Mouse (Mus musculus) erythroblast, embryonic 14.5 days (primary cell): ENCODE results near the gene Tmprss12. TPM values are rescaled to one million over a fixed set of nuclear protein-coding genes. Genes with fewer than 3 reads are reported as not detected.
"Not testable (repeated sequence)": the region's sequence is repeated elsewhere in the genome, so short reads cannot be mapped to it uniquely, and the experiment has no call there.

Source experiments
- H3K27me3 ChIP-seq: 2 replicates; pipeline ENCODE4 v1.6.1; 2012; ENCODE audit warnings: inconsistent platforms; ENCODE audit not compliant: control insufficient read depth
- H3K36me3 ChIP-seq: 2 replicates; pipeline ENCODE4 v1.6.1; 2012; ENCODE audit warnings: mild to moderate bottlenecking, inconsistent platforms; ENCODE audit not compliant: control insufficient read depth
- H3K4me1 ChIP-seq: 2 replicates; pipeline ENCODE4 v1.6.1; 2012; ENCODE audit warnings: inconsistent platforms; ENCODE audit not compliant: control insufficient read depth
- H3K4me3 ChIP-seq: replicated peaks from 2 replicates; pipeline ENCODE3; 2012; ENCODE audit warnings: moderate library complexity, mild to moderate bottlenecking, inconsistent platforms
- H3K9me3 ChIP-seq: 2 replicates; pipeline ENCODE4 v1.6.1; 2012; ENCODE audit warnings: low read length, inconsistent platforms, mixed read lengths; ENCODE audit not compliant: control insufficient read depth
- GATA1 ChIP-seq: IDR thresholded peaks from 2 replicates; pipeline ENCODE4 v1.6.1; 2012; ENCODE audit warnings: low read length, inconsistent platforms, mixed read lengths
- TAL1 ChIP-seq: IDR thresholded peaks from 3 replicates; pipeline ENCODE4 v1.6.1; 2012; ENCODE audit warnings: low read length, inconsistent platforms, mixed read lengths
- polyA plus RNA-seq: library from polyadenylated mRNA; stranded (reverse); fragments of >175 nt; gene quantifications from 2 replicates; pipeline ENCODE4 v1.2.3, GENCODE M21; 2012

Tmprss12 gene
- polyA plus RNA-seq, 1 experiment = not detected

- H3K4me1 ChIP-seq = peaks cover 2% of the 10 kb centered on the region; the same call in 1 of the 2 replicates
- TF ChIP-seq GATA1 (no peak), TAL1 (no peak)
Measured at GRCm38 (mm10) chr15:100251153-100251780, 29.4 kb upstream of the Tmprss12 start.

GRCm38 (mm10) chr15:100256386-100256785, 24.3 kb upstream of the Tmprss12 start:
- TF ChIP-seq TAL1 (no peak), GATA1 (no peak)
- peaks cover 95% of the 10 kb centered on the region for H3K36me3 ChIP-seq
- peaks cover 2% of the 10 kb centered on the region; the same call in 1 of the 2 replicates for H3K4me1 ChIP-seq
- H3K9me3 ChIP-seq = no peaks in the 10 kb centered on the region
- H3K4me3 ChIP-seq = no peak overlapping the region
- no peaks in the 10 kb centered on the region for H3K27me3 ChIP-seq

More at GRCm38 (mm10) chr15:100251153-100251780, 29.4 kb upstream of the Tmprss12 start:
- H3K27me3 ChIP-seq = no peaks in the 10 kb centered on the region
- no peaks in the 10 kb centered on the region for H3K9me3 ChIP-seq
- no peak overlapping the region for H3K4me3 ChIP-seq
- H3K36me3 ChIP-seq = peaks cover 100% of the 10 kb centered on the region

- peaks cover 95% of the 10 kb centered on the region for H3K36me3 ChIP-seq
- H3K4me1 ChIP-seq = peaks cover 2% of the 10 kb centered on the region; the same call in 1 of the 2 replicates
- TF ChIP-seq TAL1 (no peak), GATA1 (no peak)
- no peaks in the 10 kb centered on the region for H3K27me3 ChIP-seq
- H3K9me3 ChIP-seq = no peaks in the 10 kb centered on the region
- H3K4me3 ChIP-seq = no peak overlapping the region
Measured at GRCm38 (mm10) chr15:100257305-100257704, 23.3 kb upstream of the Tmprss12 start.

- H3K4me3 ChIP-seq = no peak overlapping the region
- peaks cover 2% of the 10 kb centered on the region; the same call in 1 of the 2 replicates for H3K4me1 ChIP-seq
- H3K9me3 ChIP-seq = no peaks in the 10 kb centered on the region
- TF ChIP-seq GATA1 (no peak), TAL1 (no peak)
- H3K36me3 ChIP-seq = peaks cover 88% of the 10 kb centered on the region
- no peaks in the 10 kb centered on the region for H3K27me3 ChIP-seq
Measured at GRCm38 (mm10) chr15:100258646-100259425, 21.8 kb upstream of the Tmprss12 start.

- H3K9me3 ChIP-seq, H3K4me3 ChIP-seq, H3K4me1 ChIP-seq, H3K27me3 ChIP-seq: not testable (repeated sequence)
- H3K36me3 ChIP-seq = peaks cover 73% of the 10 kb centered on the region
Measured at GRCm38 (mm10) chr15:100260351-100260750, 20.3 kb upstream of the Tmprss12 start.

- TF ChIP-seq GATA1 (no peak), TAL1 (no peak)
- peaks cover 43% of the 10 kb centered on the region for H3K36me3 ChIP-seq
Measured at GRCm38 (mm10) chr15:100263246-100263905, 17.3 kb upstream of the Tmprss12 start.

GRCm38 (mm10) chr15:100265586-100266325, 14.9 kb upstream of the Tmprss12 start:
- no peaks in the 10 kb centered on the region for H3K4me1 ChIP-seq
- no peak for TF ChIP-seq GATA1
- TF ChIP-seq TAL1 = no peak
- H3K4me3 ChIP-seq = no peak overlapping the region
- no peaks in the 10 kb centered on the region; the same call in 1 of the 2 replicates for H3K27me3 ChIP-seq
- H3K36me3 ChIP-seq = peaks cover 22% of the 10 kb centered on the region
- H3K9me3 ChIP-seq = peaks cover 2% of the 10 kb centered on the region; the same call in 1 of the 2 replicates

More at GRCm38 (mm10) chr15:100263246-100263905, 17.3 kb upstream of the Tmprss12 start:
- Histone ChIP-seq H3K27me3 (no peaks in the 10 kb centered on the region), H3K4me1 (no peaks in the 10 kb centered on the region), H3K9me3 (peaks cover 2% of the 10 kb centered on the region; the same call in 1 of the 2 replicates), H3K4me3 (no peak overlapping the region)

GRCm38 (mm10) chr15:100268916-100269315, 11.7 kb upstream of the Tmprss12 start:
- TF ChIP-seq GATA1 (no peak), TAL1 (no peak)
- Histone ChIP-seq H3K36me3 (no peaks in the 10 kb centered on the region), H3K9me3 (peaks cover 4% of the 10 kb centered on the region; the same call in 1 of the 2 replicates), H3K27me3 (no peaks in the 10 kb centered on the region; the same call in 1 of the 2 replicates), H3K4me1 (no peaks in the 10 kb centered on the region), H3K4me3 (no peak overlapping the region)
